Mouse (Mus musculus): Measurements from ENCODE around the gene Smg9.

GRCm38 (mm10) chr7:24413630-24414029 is 14.2 kb downstream of the Smg9 start:
- TF ChIP-seq POLR2A (IDR thresholded peaks at IDR 0.05; ENCODE audit: borderline replicate concordance, extremely low read depth, insufficient read depth, insufficient read length, poor library complexity, severe bottlenecking): no peak
- no peak for TF ChIP-seq CTCF (IDR thresholded peaks at IDR 0.05; ENCODE audit: borderline replicate concordance, extremely low read depth, insufficient read depth, insufficient read length)
